Mouse (Mus musculus) C2C12 (cell line): ENCODE data around the gene Ppm1h. TPM values are rescaled to one million over a fixed set of nuclear protein-coding genes. Genes with fewer than 3 reads are reported as not detected.

ENCODE experiments used
- H3K27me3 ChIP-seq: one replicate; pipeline ENCODE4 v1.6.1; 2011; ENCODE audit not compliant: control insufficient read depth, insufficient read depth, insufficient read length
- H3K36me3 ChIP-seq: one replicate; pipeline ENCODE4 v1.6.1; 2011; ENCODE audit not compliant: control insufficient read depth, insufficient read depth
- H3K4me3 ChIP-seq: one replicate; pipeline ENCODE4 v1.5.1; 2011; ENCODE audit warnings: mild to moderate bottlenecking, control low read depth; ENCODE audit not compliant: poor library complexity, insufficient read depth, severe bottlenecking
- H3K79me2 ChIP-seq: one replicate; pipeline ENCODE4 v1.6.1; 2011; ENCODE audit not compliant: control insufficient read depth, insufficient read depth
- H3K79me3 ChIP-seq: one replicate; pipeline ENCODE4 v1.6.1; 2011; ENCODE audit warnings: low read depth, control low read depth
- H3ac ChIP-seq: one replicate; pipeline ENCODE3; 2011; ENCODE audit warnings: low read depth; ENCODE audit not compliant: control insufficient read depth, insufficient read length
- CEBPB ChIP-seq: IDR thresholded peaks from one replicate; pipeline ENCODE4 v1.6.1; 2011; ENCODE audit warnings: low read depth, mild to moderate bottlenecking, control low read depth, moderate library complexity
- CTCF ChIP-seq: IDR thresholded peaks from one replicate; pipeline ENCODE4 v1.5.1; 2011; ENCODE audit not compliant: control insufficient read depth, insufficient read depth, insufficient read length
- FOSL1 ChIP-seq: IDR thresholded peaks from one replicate; pipeline ENCODE4 v1.8.0; 2011; ENCODE audit warnings: mild to moderate bottlenecking, low read length; ENCODE audit not compliant: poor library complexity, insufficient read depth, severe bottlenecking
- MAX ChIP-seq: IDR thresholded peaks from one replicate; pipeline ENCODE4 v1.6.1; 2011; ENCODE audit warnings: mild to moderate bottlenecking, control low read depth
- MYOD1 ChIP-seq: IDR thresholded peaks from one replicate; pipeline ENCODE4 v1.6.1; 2011; ENCODE audit warnings: low read depth; ENCODE audit not compliant: control insufficient read depth, insufficient read length
- MYOG ChIP-seq: IDR thresholded peaks from one replicate; pipeline ENCODE4 v1.6.1; 2011; ENCODE audit not compliant: control insufficient read depth, insufficient read length; ENCODE audit errors: extremely low read depth
- USF1 ChIP-seq: IDR thresholded peaks from one replicate; pipeline ENCODE4 v1.6.1; 2011; ENCODE audit warnings: low read depth, mild to moderate bottlenecking, control low read depth, moderate library complexity
- microRNA-seq: library from miRNA; unstranded; fragments of <30 nt; microRNA quantifications from one replicate; pipeline ENCODE4, GENCODE M21; 2019; ENCODE audit warnings: borderline microRNAs expressed
- polyA plus RNA-seq: library from polyadenylated mRNA; unstranded; fragments of >200 nt; fragmentation: generic; extraction: Trizol; gene quantifications from one replicate; pipeline ENCODE4 v1.2.1, GENCODE M21; 2012; ENCODE audit warnings: missing spikeins

The Ppm1h gene
- polyA plus RNA-seq, 1 experiment, result 0.06 TPM

DNA sequence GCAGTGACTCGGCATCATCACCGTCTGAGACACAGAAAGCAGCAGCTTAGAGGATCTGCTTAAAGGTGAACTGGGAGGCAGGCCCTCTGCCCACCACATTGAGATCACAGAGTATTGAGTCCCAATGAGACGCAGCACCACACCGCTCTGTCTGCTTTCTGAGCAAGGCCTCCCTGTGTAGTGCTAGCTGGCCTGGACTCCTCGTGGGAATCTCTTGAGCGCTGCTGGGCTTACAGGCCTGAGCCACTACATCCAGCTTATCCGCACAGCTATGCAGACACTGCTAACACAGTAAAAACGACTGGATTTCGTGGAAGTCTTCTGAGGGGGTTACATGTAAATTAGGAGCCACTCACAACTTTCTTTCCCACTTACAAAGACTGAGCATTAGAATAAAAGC, 313.1 kb downstream of the Ppm1h start:
- Histone ChIP-seq H3K36me3 (peaks cover 37% of the 10 kb centered on the region), H3K4me3 (no peak overlapping the region), H3ac (no peak overlapping the region), H3K27me3 (no peaks in the 10 kb centered on the region), H3K79me2 (no peaks in the 10 kb centered on the region), H3K79me3 (no peaks in the 10 kb centered on the region)
- TF ChIP-seq CTCF (no peak), CEBPB (no peak), MYOG (no peak), MYOD1 (no peak), MAX (no peak), FOSL1 (no peak), USF1 (no peak)

DNA sequence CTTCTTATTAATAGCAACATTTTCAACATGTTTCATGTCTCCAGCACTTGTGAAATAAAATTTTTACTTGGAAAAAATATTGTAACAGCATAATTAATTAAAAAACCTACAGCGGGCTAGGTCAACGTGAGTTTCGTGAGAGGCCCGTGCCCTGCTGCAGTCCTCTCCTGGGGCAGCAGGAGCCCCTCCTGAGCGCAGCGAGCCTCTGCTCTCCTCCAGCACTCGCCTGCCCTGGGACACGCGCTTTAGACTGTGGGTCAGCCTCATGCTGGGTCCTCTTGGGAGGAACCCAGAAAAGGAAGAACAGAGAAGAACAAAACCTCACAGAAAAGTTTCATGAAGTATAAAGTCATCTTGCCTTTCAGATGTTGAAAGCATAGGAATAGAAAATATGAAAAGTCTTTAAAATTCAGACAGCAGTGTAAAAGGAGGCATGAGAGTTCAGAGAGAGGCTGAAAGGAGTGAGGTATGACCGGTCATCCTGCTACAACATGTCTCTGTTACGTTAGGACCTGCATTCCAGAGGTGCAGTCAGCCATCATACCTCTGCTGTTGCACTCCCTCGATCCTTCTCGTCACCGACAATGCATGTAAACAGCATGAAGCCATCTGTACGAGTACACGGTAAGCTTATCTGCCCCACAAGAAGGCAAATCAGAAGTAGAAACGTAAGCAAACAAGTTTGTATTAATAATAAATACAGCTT, 316.0 kb downstream of the Ppm1h start:
- Histone ChIP-seq H3K79me3 (no peaks in the 10 kb centered on the region), H3K36me3 (peaks cover 64% of the 10 kb centered on the region), H3K27me3 (no peaks in the 10 kb centered on the region), H3K4me3 (no peak overlapping the region), H3ac (no peak overlapping the region), H3K79me2 (no peaks in the 10 kb centered on the region)
- TF ChIP-seq FOSL1 (no peak), MYOG (no peak), USF1 (no peak), CTCF (no peak), MAX (no peak), CEBPB (no peak), MYOD1 (no peak)

Small RNA genes lying within 50 kb of the gene (microRNA-seq; reads per million reads assigned to microRNA genes)
- gene Mir6412 (not detected), gene Mir8104 (not detected), gene Mirlet7i (73,344 reads per million, percentile 100 among the genes with 10 or more reads in this experiment)

Other genes starting within 250 kb of the Ppm1h start
- 7.1 TPM for gene Avpr1a, start 230.3 kb upstream of the Ppm1h start, polyA plus RNA-seq